Mouse (Mus musculus): ENCODE results near the gene Gpbp1. TPM values are rescaled to one million over a fixed set of nuclear protein-coding genes. Genes with fewer than 3 reads are reported as not detected.

Gene Gpbp1
- 127 and 131 TPM in 2 replicates for polyA plus RNA-seq (2014; fragmentation: Nextera tagmentation; extraction: Ambion mirVana)

DNA sequence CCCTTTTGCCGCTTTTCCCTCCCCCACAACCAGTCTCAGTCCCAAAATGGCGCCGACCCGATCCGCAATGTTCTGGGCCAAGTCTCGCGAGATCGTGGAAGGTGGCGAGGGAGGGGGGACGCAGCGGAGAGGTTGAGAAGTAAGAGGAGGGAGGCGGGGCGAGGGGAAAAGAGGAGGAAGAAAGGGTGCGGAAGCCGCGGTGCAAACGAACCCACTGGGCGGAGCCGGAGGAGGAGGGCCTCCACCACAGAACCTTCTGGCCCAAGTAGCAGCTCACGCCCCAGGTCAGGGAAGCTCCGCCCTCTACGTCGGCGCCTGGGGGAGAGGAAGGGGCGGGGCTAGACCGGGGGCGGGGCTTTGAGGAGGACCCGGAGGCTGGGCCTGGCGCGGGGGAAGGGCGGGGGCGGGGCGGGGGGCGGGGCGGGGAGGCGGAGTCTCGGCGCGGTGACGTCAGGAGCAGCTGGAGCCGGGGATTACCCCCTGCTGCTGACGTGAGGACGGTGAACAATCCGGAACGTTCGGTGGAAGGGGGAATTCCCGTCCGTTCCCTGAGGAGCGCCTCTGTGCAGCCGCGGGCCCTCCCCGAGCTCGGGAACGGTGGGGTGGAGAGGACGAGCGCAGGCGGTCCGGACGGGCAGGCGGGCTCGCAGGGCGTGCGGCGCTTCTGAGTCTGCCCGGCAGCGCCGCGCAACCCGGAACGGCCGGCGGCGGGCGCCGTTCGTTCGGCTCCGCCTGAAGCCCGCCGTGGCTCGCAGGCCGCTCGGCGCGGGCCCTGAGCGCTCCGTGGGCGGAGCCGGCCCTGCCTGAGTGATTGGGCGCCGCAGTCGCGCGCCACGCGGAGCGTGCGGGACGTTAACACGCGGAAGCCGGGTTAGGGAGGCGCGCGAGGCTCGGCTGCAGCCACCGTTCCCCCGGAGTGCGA lies at the start of gene Gpbp1:
TSS of gene Gpbp1 (minus strand) at position 310 of the 922 bp plus-strand sequence.
- ATAC-seq (ENCODE audit: insufficient number of reproducible peaks, low FRiP score, low TSS enrichment, low read depth) (peak; percentile 97), DNase-seq (ENCODE audit: low spot score) (peak; percentile 100)
- no peaks in the 10 kb centered on the region for H3K36me3 ChIP-seq (ENCODE audit: control insufficient read depth, insufficient read depth, low read length)
- H3K4me3 ChIP-seq (ENCODE audit: low read depth, low read length) = peak within 1 kb of the TSS; percentile 91
- H3K4me1 ChIP-seq (ENCODE audit: control insufficient read depth, insufficient read depth, low read length) = 0 out of 2 replicates have a peak, but pooled peaks cover 1% of the 10 kb centered on the region
- H3K4me2 ChIP-seq (ENCODE audit: low read depth, severe bottlenecking) = peak within 1 kb of the TSS; percentile 73
- WGBS = 0% methylated on average over 63 of the region's 109 CpGs
- H3K27ac ChIP-seq (replicated peaks; ENCODE audit: low read depth, low read length) = peak within 1 kb of the TSS; percentile 96
- H3K9me3 ChIP-seq (ENCODE audit: control insufficient read depth, low read length) = no peaks in the 10 kb centered on the region
- 0 out of 2 replicates have a peak, but pooled peaks cover 7% of the 10 kb centered on the region for H3K27me3 ChIP-seq (ENCODE audit: control insufficient read depth, insufficient read depth, low read length)
- H3K9ac ChIP-seq (ENCODE audit: low read length) = peak within 1 kb of the TSS; percentile 86

- H3K9me3 ChIP-seq (ENCODE audit: control insufficient read depth, low read length) = no peaks in the 10 kb centered on the region
- ATAC-seq (ENCODE audit: insufficient number of reproducible peaks, low FRiP score, low TSS enrichment, low read depth) (no peak), DNase-seq (ENCODE audit: low spot score) (no peak)
- H3K27ac ChIP-seq (replicated peaks; ENCODE audit: low read depth, low read length) = no peak overlapping the region
- 81% methylated on average over 9 of the region's 9 CpGs for WGBS
- H3K36me3 ChIP-seq (ENCODE audit: control insufficient read depth, insufficient read depth, low read length) = no peaks in the 10 kb centered on the region
- H3K4me1 ChIP-seq (ENCODE audit: control insufficient read depth, insufficient read depth, low read length) = no peaks in the 10 kb centered on the region
- no peaks in the 10 kb centered on the region for H3K27me3 ChIP-seq (ENCODE audit: control insufficient read depth, insufficient read depth, low read length)
- no peak overlapping the region for H3K4me3 ChIP-seq (ENCODE audit: low read depth, low read length)
- H3K4me2 ChIP-seq (ENCODE audit: low read depth, severe bottlenecking) = no peak overlapping the region
- no peak overlapping the region for H3K9ac ChIP-seq (ENCODE audit: low read length)
Measured at GRCm38 (mm10) chr13:111537718-111538117, 47.8 kb upstream of the Gpbp1 start.

- Histone ChIP-seq H3K9ac (ENCODE audit: low read length) (no peak overlapping the region), H3K27ac (replicated peaks; ENCODE audit: low read depth, low read length) (no peak overlapping the region), H3K4me3 (ENCODE audit: low read depth, low read length) (no peak overlapping the region), H3K4me1 (ENCODE audit: control insufficient read depth, insufficient read depth, low read length) (no peaks in the 10 kb centered on the region), H3K9me3 (ENCODE audit: control insufficient read depth, low read length) (no peaks in the 10 kb centered on the region), H3K27me3 (ENCODE audit: control insufficient read depth, insufficient read depth, low read length) (no peaks in the 10 kb centered on the region), H3K4me2 (ENCODE audit: low read depth, severe bottlenecking) (no peak overlapping the region), H3K36me3 (ENCODE audit: control insufficient read depth, insufficient read depth, low read length) (no peaks in the 10 kb centered on the region)
- WGBS = 87% methylated on average over 6 of the region's 6 CpGs
- DNase-seq (ENCODE audit: low spot score) (no peak), ATAC-seq (ENCODE audit: insufficient number of reproducible peaks, low FRiP score, low TSS enrichment, low read depth) (no peak)
Measured at GRCm38 (mm10) chr13:111536207-111536887, 46.4 kb upstream of the Gpbp1 start.

DNA sequence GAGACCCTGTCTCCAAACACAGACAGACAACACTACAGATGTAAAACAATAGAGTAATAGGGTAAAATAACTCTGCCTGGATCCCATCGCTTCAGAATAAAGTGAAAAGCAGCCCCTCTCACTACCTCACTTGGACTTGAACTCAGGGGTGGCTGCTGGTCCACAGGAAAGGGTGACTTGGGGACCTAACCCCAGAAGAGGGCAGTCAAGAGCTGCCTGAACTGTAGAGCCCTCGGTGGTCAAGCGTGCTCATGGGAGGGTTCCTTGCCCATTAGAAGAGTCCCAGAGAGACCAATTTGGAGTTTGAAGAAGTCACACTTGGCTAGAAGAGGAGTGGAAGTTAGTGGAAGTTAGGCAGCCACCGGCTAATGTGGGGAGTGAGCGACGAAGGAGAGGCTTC lies 44.2 kb upstream of the Gpbp1 start:
- H3K9me3 ChIP-seq (ENCODE audit: control insufficient read depth, low read length) = no peaks in the 10 kb centered on the region
- H3K4me3 ChIP-seq (ENCODE audit: low read depth, low read length) = no peak overlapping the region
- ATAC-seq (ENCODE audit: insufficient number of reproducible peaks, low FRiP score, low TSS enrichment, low read depth) (no peak), DNase-seq (ENCODE audit: low spot score) (peak; percentile 46)
- 64% methylated on average over 6 of the region's 6 CpGs for WGBS
- H3K27me3 ChIP-seq (ENCODE audit: control insufficient read depth, insufficient read depth, low read length) = no peaks in the 10 kb centered on the region
- no peaks in the 10 kb centered on the region for H3K4me1 ChIP-seq (ENCODE audit: control insufficient read depth, insufficient read depth, low read length)
- H3K9ac ChIP-seq (ENCODE audit: low read length) = no peak overlapping the region
- H3K36me3 ChIP-seq (ENCODE audit: control insufficient read depth, insufficient read depth, low read length) = no peaks in the 10 kb centered on the region
- no peak overlapping the region for H3K4me2 ChIP-seq (ENCODE audit: low read depth, severe bottlenecking)
- no peak overlapping the region for H3K27ac ChIP-seq (replicated peaks; ENCODE audit: low read depth, low read length)

DNA sequence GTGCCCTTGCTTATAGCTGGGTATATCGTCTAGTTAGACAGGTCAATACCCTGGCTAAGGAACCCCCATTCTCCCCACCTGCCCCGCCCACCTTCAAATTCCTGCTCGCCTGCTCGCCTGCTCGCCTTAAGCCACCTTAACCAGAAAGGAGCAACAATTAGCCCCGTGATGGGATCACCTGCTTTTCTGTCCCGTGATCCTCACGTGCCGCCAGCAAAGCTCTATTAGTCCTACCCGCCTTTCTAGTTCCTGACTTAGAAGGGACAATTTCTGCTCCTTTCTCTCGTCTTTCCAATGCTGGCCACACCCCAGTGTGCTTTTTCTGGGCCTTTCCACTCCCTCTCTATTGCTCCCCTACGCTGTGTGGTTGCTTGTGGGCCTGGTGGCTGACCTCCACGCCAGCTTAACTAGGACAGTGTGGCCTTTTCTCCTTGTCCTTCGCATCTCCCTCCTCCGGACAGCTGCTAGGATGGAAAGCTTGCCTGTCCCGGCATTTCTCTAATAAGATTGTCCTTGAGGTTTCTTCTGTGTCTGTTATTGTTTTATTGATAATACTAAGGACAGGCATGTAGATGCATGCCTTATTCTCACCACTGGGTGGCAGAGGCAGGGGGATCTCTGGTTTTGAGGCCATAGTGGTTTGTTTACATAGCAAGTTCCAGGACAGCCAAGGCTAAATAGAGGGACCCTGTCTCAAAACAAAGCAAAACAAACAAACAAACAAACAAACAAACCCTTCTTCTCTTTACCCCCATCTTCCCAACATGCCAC lies 42.5 kb upstream of the Gpbp1 start:
- 87% methylated on average over 16 of the region's 16 CpGs for WGBS
- Histone ChIP-seq H3K4me3 (ENCODE audit: low read depth, low read length) (no peak overlapping the region), H3K9me3 (ENCODE audit: control insufficient read depth, low read length) (no peaks in the 10 kb centered on the region), H3K4me1 (ENCODE audit: control insufficient read depth, insufficient read depth, low read length) (no peaks in the 10 kb centered on the region), H3K27me3 (ENCODE audit: control insufficient read depth, insufficient read depth, low read length) (no peaks in the 10 kb centered on the region), H3K4me2 (ENCODE audit: low read depth, severe bottlenecking) (no peak overlapping the region), H3K9ac (ENCODE audit: low read length) (no peak overlapping the region), H3K27ac (replicated peaks; ENCODE audit: low read depth, low read length) (no peak overlapping the region), H3K36me3 (ENCODE audit: control insufficient read depth, insufficient read depth, low read length) (no peaks in the 10 kb centered on the region)
- ATAC-seq (ENCODE audit: insufficient number of reproducible peaks, low FRiP score, low TSS enrichment, low read depth) = no peak
- no peak for DNase-seq (ENCODE audit: low spot score)

DNA sequence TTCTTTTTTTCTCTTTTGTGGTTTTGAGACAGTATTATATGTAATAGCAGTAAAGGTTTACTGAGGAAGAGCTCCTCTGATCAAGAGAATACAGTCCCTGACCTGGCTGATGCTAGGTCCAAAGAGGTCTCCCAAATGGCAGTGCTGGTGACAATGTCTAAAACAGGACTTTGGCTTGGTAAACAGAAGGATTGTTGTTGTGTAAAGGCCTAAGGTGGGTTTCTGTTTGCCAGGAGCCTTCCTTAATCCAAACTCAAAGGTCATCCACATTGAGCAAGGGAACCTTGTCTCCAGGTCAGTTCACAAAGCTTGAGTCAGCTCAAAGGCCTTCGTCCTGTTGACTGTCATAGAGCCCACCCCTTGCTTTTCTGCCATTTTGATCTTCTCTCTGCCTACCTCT lies 41.8 kb upstream of the Gpbp1 start:
- Histone ChIP-seq H3K27ac (replicated peaks; ENCODE audit: low read depth, low read length) (no peak overlapping the region), H3K36me3 (ENCODE audit: control insufficient read depth, insufficient read depth, low read length) (no peaks in the 10 kb centered on the region), H3K4me1 (ENCODE audit: control insufficient read depth, insufficient read depth, low read length) (no peaks in the 10 kb centered on the region), H3K9ac (ENCODE audit: low read length) (no peak overlapping the region), H3K4me2 (ENCODE audit: low read depth, severe bottlenecking) (no peak overlapping the region), H3K4me3 (ENCODE audit: low read depth, low read length) (no peak overlapping the region), H3K27me3 (ENCODE audit: control insufficient read depth, insufficient read depth, low read length) (no peaks in the 10 kb centered on the region), H3K9me3 (ENCODE audit: control insufficient read depth, low read length) (no peaks in the 10 kb centered on the region)
- no peak for DNase-seq (ENCODE audit: low spot score)
- WGBS = 93% methylated on average over 1 of the region's 1 CpGs
- ATAC-seq (ENCODE audit: insufficient number of reproducible peaks, low FRiP score, low TSS enrichment, low read depth) = no peak

- ATAC-seq (ENCODE audit: insufficient number of reproducible peaks, low FRiP score, low TSS enrichment, low read depth) (no peak), DNase-seq (ENCODE audit: low spot score) (no peak)
- WGBS = 94% methylated on average over 2 of the region's 2 CpGs
- H3K9ac ChIP-seq (ENCODE audit: low read length) = no peak overlapping the region
- H3K4me1 ChIP-seq (ENCODE audit: control insufficient read depth, insufficient read depth, low read length) = no peaks in the 10 kb centered on the region
- no peaks in the 10 kb centered on the region for H3K36me3 ChIP-seq (ENCODE audit: control insufficient read depth, insufficient read depth, low read length)
- no peak overlapping the region for H3K4me3 ChIP-seq (ENCODE audit: low read depth, low read length)
- H3K27me3 ChIP-seq (ENCODE audit: control insufficient read depth, insufficient read depth, low read length) = no peaks in the 10 kb centered on the region
- no peak overlapping the region for H3K27ac ChIP-seq (replicated peaks; ENCODE audit: low read depth, low read length)
- no peak overlapping the region for H3K4me2 ChIP-seq (ENCODE audit: low read depth, severe bottlenecking)
- no peaks in the 10 kb centered on the region for H3K9me3 ChIP-seq (ENCODE audit: control insufficient read depth, low read length)
Measured at GRCm38 (mm10) chr13:111524277-111524676, 34.4 kb upstream of the Gpbp1 start.

DNA sequence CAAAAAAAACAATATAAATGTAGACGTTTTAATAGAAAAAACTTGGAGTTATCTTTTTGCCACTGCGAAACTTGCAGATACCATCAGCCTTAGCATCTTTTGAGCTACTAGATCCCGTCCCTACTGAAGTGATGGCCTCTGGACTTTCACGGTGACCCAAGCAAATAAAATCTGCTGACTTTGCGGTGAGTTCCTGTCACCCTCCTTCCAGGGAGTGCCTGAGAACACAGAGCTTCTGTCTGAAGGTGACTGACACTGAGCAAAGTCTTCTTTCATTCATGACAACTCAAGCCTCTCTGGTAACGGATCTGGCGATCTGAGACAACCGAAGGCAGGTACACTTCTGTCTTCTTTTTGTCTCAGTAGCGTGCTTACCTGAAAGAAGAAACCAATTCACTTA lies 32.4 kb upstream of the Gpbp1 start:
- 87% methylated on average over 9 of the region's 9 CpGs for WGBS
- no peak for ATAC-seq (ENCODE audit: insufficient number of reproducible peaks, low FRiP score, low TSS enrichment, low read depth)

More for the DNA sequence above, 32.4 kb upstream of the Gpbp1 start:
- Histone ChIP-seq H3K4me2 (ENCODE audit: low read depth, severe bottlenecking) (no peak overlapping the region), H3K36me3 (ENCODE audit: control insufficient read depth, insufficient read depth, low read length) (no peaks in the 10 kb centered on the region), H3K27ac (replicated peaks; ENCODE audit: low read depth, low read length) (no peak overlapping the region), H3K4me3 (ENCODE audit: low read depth, low read length) (no peak overlapping the region), H3K9ac (ENCODE audit: low read length) (no peak overlapping the region), H3K4me1 (ENCODE audit: control insufficient read depth, insufficient read depth, low read length) (no peaks in the 10 kb centered on the region), H3K27me3 (ENCODE audit: control insufficient read depth, insufficient read depth, low read length) (no peaks in the 10 kb centered on the region), H3K9me3 (ENCODE audit: control insufficient read depth, low read length) (no peaks in the 10 kb centered on the region)
- no peak for DNase-seq (ENCODE audit: low spot score)

Measured in limb, embryonic 11.5 days (tissue).